8 mouse cellular contexts compared by ENCODE assay signal in genomic region chr8:46210404-46211315, GRCm38 (mm10). TPM values are rescaled to one million over a fixed set of nuclear protein-coding genes. Genes with fewer than 3 reads are reported as not detected.
DNase-seq lines count a peak whose midpoint lies in the region; ATAC-seq and TF ChIP-seq lines count a peak whose summit lies in the region.

Gene Slc25a4, minus strand, starts transcription at chr8:46211284.

- intact Hi-C loops in gastrocnemius, postnatal 14 days (cut with DNase I; ENCODE audit: low total_unique reads) = no loop called here
- intact Hi-C loops in left cerebral cortex, postnatal 10 days (cut with DNase I) = no loop called here

- DNase-seq in ZHBTc4 (ENCODE audit: low read depth, low spot score) = peak; percentile 94
- peak; percentile 99 for DNase-seq in gastrocnemius, postnatal 14 days
- peak; percentile 96 to 99 for DNase-seq in left cerebral cortex, postnatal 10 days (ENCODE audit: extremely low spot score in 1 of 2, low spot score in 2 of 2)
- peak; percentile 97 for DNase-seq in right cerebral cortex, postnatal 25 days
- peak; percentile 97 to 99 for DNase-seq in urinary bladder, postnatal 4 days (ENCODE audit: low spot score in 2 of 2)

- H3K27ac ChIP-seq in cortical plate, adult 2 months (ENCODE audit: insufficient read depth, low read length) = peak within 1 kb of the TSS; percentile 96

- peak; percentile 96 for TF ChIP-seq POLR2A in cortical plate, adult 2 months (IDR thresholded peaks at IDR 0.05; ENCODE audit: extremely low read depth, insufficient read depth, low read length)

- TF ChIP-seq CTCF in cortical plate, adult 2 months (IDR thresholded peaks at IDR 0.05; ENCODE audit: extremely low read depth, insufficient read depth, low read length) = no peak

- peaks cover 1% of the 10 kb centered on the region; the same call in 1 of the 2 replicates for H3K4me1 ChIP-seq in cortical plate, adult 2 months (ENCODE audit: control insufficient read depth, insufficient read depth, low read length)

- peak; percentile 90 for ATAC-seq in inflammation-experienced regulatory T-cells, adult 6 months
- ATAC-seq in megakaryocyte-erythroid progenitor cell, adult 5-6 weeks (replicated peaks; ENCODE audit: low FRiP score, low TSS enrichment, poor library complexity, severe bottlenecking) = peak; percentile 97

- H3K4me3 ChIP-seq in cortical plate, adult 2 months (ENCODE audit: insufficient read depth, low read length) = peak within 1 kb of the TSS; percentile 98

RNA-seq across cellular contexts. Expression of gene Slc25a4, which starts in this region (rescaled TPM):
- 660 and 673 TPM in 2 replicates for polyA plus RNA-seq in cortical plate, adult 2 months (2012; rRNA removed)
- total RNA-seq in gastrocnemius, postnatal 14 days (2021) = 1,000 to 10,000 TPM; 2,687 to 3,049 TPM
- polyA plus RNA-seq in inflammation-experienced regulatory T-cells, adult 6 months (2017; shearing (Covaris generic)) = 100 to 1,000 TPM; 166 to 235 (median 173) TPM
- total RNA-seq in left cerebral cortex, postnatal 10 days (2021) = 100 to 1,000 TPM; 666 to 701 TPM
- total RNA-seq in megakaryocyte-erythroid progenitor cell, adult 5-6 weeks (2014; fragmentation: Nextera tagmentation) = 51.8 and 73.7 TPM in 2 replicates
- total RNA-seq in megakaryocyte-erythroid progenitor cell, adult 5-6 weeks (2017) = 122 and 140 TPM in 2 replicates

Comparison
In these comparisons a context has a peak if more than half of its experiments do, and no peak if none do; other contexts are left out.
1. Peak in every context shown above with its lines: DNase-seq, ATAC-seq, H3K4me3 ChIP-seq and H3K27ac ChIP-seq.
2. RNA of gene Slc25a4 (total RNA-seq): 2,687 to 3,049 TPM in gastrocnemius, postnatal 14 days and 666 to 701 TPM in left cerebral cortex, postnatal 10 days; 51.8 to 140 TPM in megakaryocyte-erythroid progenitor cell, adult 5-6 weeks; every median in the first group is over 4 times any median in the second.